Mouse (Mus musculus): ENCODE data around the gene Pml.
"Not testable (repeated sequence)": the region's sequence is repeated elsewhere in the genome, so short reads cannot be mapped to it uniquely, and the experiment has no call there.

Pml gene

DNA sequence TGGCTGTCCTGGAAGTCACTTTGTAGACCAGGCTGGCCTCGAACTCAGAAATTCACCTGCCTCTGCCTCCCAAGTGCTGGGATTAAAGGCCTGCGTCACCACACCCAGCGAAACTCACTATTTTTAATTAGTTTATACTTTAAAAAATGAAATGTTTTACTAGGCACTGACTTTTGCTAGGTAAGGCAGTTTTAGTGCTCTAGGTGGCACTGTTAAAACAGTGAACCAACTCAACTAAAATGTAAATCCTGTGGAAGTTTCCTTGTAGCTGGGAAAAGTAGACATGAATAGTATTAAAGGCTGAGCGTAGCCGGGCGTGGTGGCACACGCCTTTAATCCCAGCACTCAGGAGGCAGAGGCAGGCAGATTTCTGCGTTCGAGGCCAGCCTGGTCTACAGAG, 22.0 kb upstream of the Pml start:
- in situ Hi-C loops (cut with MboI, MseI) = not testable (repeated sequence)

GRCm38 (mm10) chr9:58271109-58271508, 21.5 kb upstream of the Pml start:
- in situ Hi-C loops (cut with MboI, MseI) = no loop called here

- in situ Hi-C loops (cut with MboI, MseI) = no loop called here
These were observed 20.5 kb upstream of the Pml start for GRCm38 (mm10) chr9:58270081-58270480.

GRCm38 (mm10) chr9:58268384-58269313, 19.1 kb upstream of the Pml start:
- in situ Hi-C loops (cut with MboI, MseI) = no loop called here

- in situ Hi-C loops (cut with MboI, MseI) = no loop called here
These were observed 17.5 kb upstream of the Pml start for GRCm38 (mm10) chr9:58267046-58267445.

- in situ Hi-C loops (cut with MboI, MseI) = no loop called here
These were observed 17.0 kb upstream of the Pml start for GRCm38 (mm10) chr9:58266571-58267011.

GRCm38 (mm10) chr9:58265368-58265767, 15.8 kb upstream of the Pml start:
- in situ Hi-C loops (cut with MboI, MseI) = no loop called here

- in situ Hi-C loops (cut with MboI, MseI) = no loop called here
These were observed 12.9 kb upstream of the Pml start for GRCm38 (mm10) chr9:58262507-58262906.

DNA sequence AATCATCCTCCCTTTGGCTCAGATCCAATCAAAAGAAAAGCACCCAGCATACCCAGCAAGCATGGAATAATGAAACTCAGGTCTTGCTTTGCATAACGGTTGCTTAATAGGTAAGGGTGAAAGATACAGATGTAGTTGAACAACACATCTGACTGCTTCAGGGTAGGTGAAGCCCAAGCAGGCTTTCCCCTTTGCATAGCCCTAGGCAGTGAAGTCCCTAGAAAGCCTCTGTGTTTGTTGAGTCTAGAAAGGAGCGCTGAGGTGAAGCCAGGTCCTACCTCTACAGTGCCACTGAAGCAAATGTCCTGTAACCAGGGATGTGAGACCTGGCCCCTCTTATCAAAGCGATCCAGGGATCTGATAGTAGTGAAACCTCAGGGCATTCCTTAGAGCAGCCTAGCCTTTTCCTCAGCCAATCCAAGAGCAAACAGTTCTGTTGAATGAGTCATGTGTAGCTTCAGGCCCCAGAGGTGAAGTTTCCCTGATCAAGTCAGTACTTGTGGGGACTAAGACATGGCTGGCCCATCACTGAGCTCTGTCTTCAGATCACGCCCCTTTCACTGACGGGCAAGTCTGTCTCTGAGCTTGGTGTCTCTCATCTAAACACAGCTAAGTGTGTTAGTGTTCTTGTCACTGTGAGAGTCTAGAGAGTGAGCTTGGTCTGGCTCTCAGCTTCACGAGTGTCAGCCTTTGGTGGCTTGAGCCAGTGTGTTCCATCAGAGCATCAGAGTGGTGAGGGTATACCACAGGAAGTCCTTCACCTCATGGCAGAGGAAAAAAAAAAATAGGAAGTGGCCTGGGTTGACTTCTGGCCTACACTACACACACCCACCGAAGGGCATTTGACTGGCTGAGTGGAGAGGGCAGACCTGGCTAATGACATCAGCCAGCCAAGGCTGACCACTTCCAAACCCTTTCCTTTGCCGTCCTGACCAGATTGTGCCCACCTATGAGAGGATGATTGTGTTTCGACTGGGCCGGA, 6.4 kb upstream of the Pml start:
- in situ Hi-C loops (cut with MboI, MseI) = no loop called here

GRCm38 (mm10) chr9:58255105-58255504, 5.5 kb upstream of the Pml start:
- in situ Hi-C loops (cut with MboI, MseI) = no loop called here

- in situ Hi-C loops (cut with MboI, MseI) = not testable (repeated sequence)
These were observed 4.2 kb upstream of the Pml start for GRCm38 (mm10) chr9:58253805-58254122.

GRCm38 (mm10) chr9:58253033-58253804, 3.6 kb upstream of the Pml start, which contains the start of gene Stoml1:
TSS of gene Stoml1 (plus strand) at chr9:58253164.
- in situ Hi-C loops (cut with MboI, MseI) = no loop called here

GRCm38 (mm10) chr9:58250730-58251129, 1.1 kb upstream of the Pml start:
- in situ Hi-C loops (cut with MboI, MseI) = not testable (repeated sequence)

- in situ Hi-C loops (cut with MboI, MseI) = no loop called here
These were observed 736 bp upstream of the Pml start for GRCm38 (mm10) chr9:58250322-58250721.

- in situ Hi-C loops (cut with MboI, MseI) = no loop called here
These were observed 706 bp downstream of the Pml start for GRCm38 (mm10) chr9:58248746-58249413.

- in situ Hi-C loops (cut with MboI, MseI) = no loop called here
These were observed 2.4 kb downstream of the Pml start for GRCm38 (mm10) chr9:58247064-58247759.

DNA sequence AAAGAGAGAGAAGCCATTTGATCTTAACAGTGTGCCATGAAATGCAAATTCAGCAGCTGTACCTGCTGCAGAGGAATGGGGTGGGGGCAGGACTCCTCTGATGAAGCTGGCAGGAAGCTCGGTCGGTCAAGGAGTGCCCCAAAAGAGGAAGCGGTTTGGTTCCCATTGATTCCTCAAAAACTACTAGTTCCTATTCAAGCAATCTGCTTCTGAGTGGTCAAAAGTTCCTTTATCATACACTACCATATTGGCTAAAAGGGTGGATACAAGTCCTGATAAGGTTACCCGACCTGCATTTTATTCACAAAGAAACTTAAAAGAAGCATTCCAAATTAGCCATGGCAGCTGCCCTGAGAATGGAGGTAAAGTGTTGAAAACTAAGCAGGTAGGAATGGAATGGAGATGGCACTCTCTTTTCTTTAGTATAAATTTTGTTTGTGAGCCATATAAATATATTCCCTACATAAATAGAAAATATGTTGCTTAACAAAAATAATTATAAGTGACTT, 3.4 kb downstream of the Pml start:
- in situ Hi-C loops (cut with MboI, MseI) = no loop called here

GRCm38 (mm10) chr9:58243696-58244095, 5.9 kb downstream of the Pml start:
- in situ Hi-C loops (cut with MboI, MseI) = loop anchor here (5.0 kb wide), 1 partner anchor 39 kb away; no protein-coding TSS in a partner anchor

DNA sequence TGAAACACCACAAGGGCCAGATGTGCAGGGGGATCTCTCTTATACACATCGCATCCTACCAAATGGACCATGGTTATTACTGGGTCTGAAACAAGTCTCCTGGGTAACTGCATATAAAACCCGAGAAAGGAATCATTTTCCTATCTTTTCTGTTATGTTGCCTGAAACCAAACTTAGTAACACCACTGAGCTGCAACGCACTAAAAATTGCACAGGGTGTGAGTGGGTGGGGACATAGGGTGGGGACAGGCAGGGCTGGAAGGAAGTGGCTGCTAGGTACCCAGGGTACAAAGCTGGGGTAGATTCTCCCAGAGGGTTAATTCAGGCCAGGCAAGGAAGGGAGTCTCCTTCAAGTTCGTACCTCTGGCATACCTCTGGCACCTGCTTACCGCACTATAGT, 6.9 kb downstream of the Pml start:
- in situ Hi-C loops (cut with MboI, MseI) = loop anchor here (5.0 kb wide), 1 partner anchor 40 kb away; no protein-coding TSS in a partner anchor
